Mouse (Mus musculus) myocyte (in vitro differentiated cells): ENCODE measurements around the gene Map3k3.

ENCODE experiments used
- CEBPB ChIP-seq: IDR thresholded peaks from 2 replicates; pipeline ENCODE4 v1.6.1; 2011; ENCODE audit warnings: mild to moderate bottlenecking, moderate library complexity; ENCODE audit not compliant: poor library complexity, insufficient read depth, severe bottlenecking
- E2F4 ChIP-seq: IDR thresholded peaks from one replicate; pipeline ENCODE4 v1.6.1; 2011; ENCODE audit warnings: mild to moderate bottlenecking, control low read depth, moderate library complexity; ENCODE audit not compliant: insufficient read depth
- MAX ChIP-seq: IDR thresholded peaks from one replicate; pipeline ENCODE4 v1.6.1; 2011; ENCODE audit warnings: low read depth, mild to moderate bottlenecking, control low read depth
- MYOD1 ChIP-seq, 3 experiments: IDR thresholded peaks; one replicate each; pipeline ENCODE4 v1.6.1; 2011; ENCODE audit warnings: control low read depth in 2 of 3, low read depth in 2 of 3, mild to moderate bottlenecking in 2 of 3, moderate library complexity in 1 of 3; ENCODE audit not compliant: insufficient read length in 2 of 3, control insufficient read depth in 1 of 3
- MYOG ChIP-seq, 3 experiments: IDR thresholded peaks; one replicate each; pipeline ENCODE4 v1.6.1; 2011; ENCODE audit warnings: control low read depth in 2 of 3, low read depth in 2 of 3, mild to moderate bottlenecking in 2 of 3; ENCODE audit not compliant: insufficient read length in 2 of 3, control insufficient read depth in 1 of 3, insufficient read depth in 1 of 3
- POLR2A ChIP-seq: IDR thresholded peaks from one replicate; pipeline ENCODE4 v1.6.1; 2011; ENCODE audit warnings: low read depth, mild to moderate bottlenecking, control low read depth, moderate library complexity; ENCODE audit not compliant: insufficient read length
- POLR2AphosphoS2 ChIP-seq: IDR thresholded peaks from one replicate; pipeline ENCODE4 v1.6.1; 2011; ENCODE audit warnings: low read depth, control low read depth; ENCODE audit not compliant: insufficient read length
- REST ChIP-seq: IDR thresholded peaks from one replicate; pipeline ENCODE4 v1.6.1; 2011; ENCODE audit warnings: mild to moderate bottlenecking, control low read depth, moderate library complexity; ENCODE audit not compliant: insufficient read depth, insufficient read length
- SRF ChIP-seq: IDR thresholded peaks from one replicate; pipeline ENCODE4 v1.6.1; 2011; ENCODE audit warnings: low read depth; ENCODE audit not compliant: control insufficient read depth, insufficient read length
- TCF12 ChIP-seq: IDR thresholded peaks from one replicate; pipeline ENCODE4 v1.6.1; 2011; ENCODE audit warnings: mild to moderate bottlenecking, control low read depth; ENCODE audit not compliant: poor library complexity, insufficient read depth, severe bottlenecking
- TCF3 ChIP-seq: IDR thresholded peaks from one replicate; pipeline ENCODE4 v1.6.1; 2011; ENCODE audit warnings: low read depth, control low read depth; ENCODE audit not compliant: insufficient read length
- USF1 ChIP-seq: IDR thresholded peaks from one replicate; pipeline ENCODE4 v1.6.1; 2011; ENCODE audit warnings: low read depth, mild to moderate bottlenecking, control low read depth, moderate library complexity

GRCm38 (mm10) chr11:106158930-106159215, 74.5 kb downstream of the Map3k3 start:
- TF ChIP-seq POLR2A, result no peak
- no peak for TF ChIP-seq MAX
- TF ChIP-seq E2F4, result no peak
- no peak for TF ChIP-seq USF1
- TF ChIP-seq TCF12, result no peak
- TF ChIP-seq SRF, result no peak
- no peak for TF ChIP-seq MYOD1 (IDR thresholded peaks at IDR 0.05; ENCODE audit: control insufficient read depth in 1 of 3, insufficient read length in 2 of 3, low read depth in 2 of 3)
- TF ChIP-seq CEBPB, result no peak
- no peak for TF ChIP-seq TCF3
- no peak for TF ChIP-seq POLR2AphosphoS2
- TF ChIP-seq MYOG (IDR thresholded peaks at IDR 0.05; ENCODE audit: control insufficient read depth in 1 of 3, insufficient read depth in 1 of 3, insufficient read length in 2 of 3, low read depth in 2 of 3), result no peak
- no peak for TF ChIP-seq REST
